In genomic region chr4:109079676-109080075, GRCm38 (mm10) we compare ENCODE assay signal across 10 mouse cellular contexts.
A peak's percentile ranks its signal among the peaks of the same experiment; 100 is the strongest.
DNase-seq lines count a peak whose midpoint lies in the region; ATAC-seq and TF ChIP-seq lines count a peak whose summit lies in the region.
"Had no signal": no experiment of that assay in that cellular context is flagged by ENCODE, and none has a peak within 500 bp of the region (broad histone marks: within the 10 kb centered on the region; RNA-seq: fewer than 3 reads in every experiment).

No protein-coding gene starts in this region.

- TF ChIP-seq POLR2A in lung, adult 2 months (IDR thresholded peaks at IDR 0.05; ENCODE audit: borderline replicate concordance, extremely low read depth, low read depth, low read length), result no peak

- peak; percentile 46 to 69 for DNase-seq in lung, adult 18-20 months
- DNase-seq in lung, adult 2 months, result no peak
- peak; percentile 76 for DNase-seq in T-cell, adult 2 months (ENCODE audit: low spot score)
- DNase-seq in kidney, postnatal 14 days, result peak; percentile 22
- no peak for DNase-seq in layer of hippocampus, postnatal 14 days (ENCODE audit: low spot score in 2 of 2)
- DNase-seq: gastrocnemius, postnatal 10 days had no signal

- peaks cover 4% of the 10 kb centered on the region for H3K4me1 ChIP-seq in lung, adult 2 months (ENCODE audit: control insufficient read depth, insufficient read depth, low read length)
- H3K4me1 ChIP-seq: limb, embryonic 15.5 days had no signal

- no peak overlapping the region for H3K4me3 ChIP-seq in lung, adult 2 months (replicated peaks; ENCODE audit: extremely low read depth, low read depth, low read length)
- H3K4me3 ChIP-seq: left cerebral cortex, adult 2 months; limb, embryonic 15.5 days had no signal

- no peak for TF ChIP-seq CTCF in lung, adult 2 months (IDR thresholded peaks at IDR 0.05; ENCODE audit: insufficient read depth, low read length)

- WGBS in lung, adult 2 months, result 15% methylated on average over 3 of the region's 3 CpGs

- ATAC-seq in neutrophil, adult 5-6 weeks (ENCODE audit: extremely low read depth, insufficient number of reproducible peaks, low FRiP score, poor library complexity, severe bottlenecking), result peak; percentile 34; the same call in 1 of the 2 replicates
- no peak for ATAC-seq in erythroid progenitor cell, adult 5-6 weeks (replicated peaks; ENCODE audit: low FRiP score, poor library complexity, severe bottlenecking)

Comparison
In these comparisons a context has a peak if more than half of its experiments do, and no peak if none do; other contexts are left out.
1. DNase-seq: peak in lung, adult 18-20 months (2 of 2), T-cell, adult 2 months (single experiment) and kidney, postnatal 14 days (single experiment); none in lung, adult 2 months (single experiment) and layer of hippocampus, postnatal 14 days (0 of 2).